Mouse (Mus musculus): ENCODE measurements around the gene Hfe2.
"Not testable (repeated sequence)": the region's sequence is repeated elsewhere in the genome, so short reads cannot be mapped to it uniquely, and the experiment has no call there.

Hfe2 gene

GRCm38 (mm10) chr3:96524914-96525313 is at the start of gene Hfe2:
TSS of gene Hfe2 (plus strand) at chr3:96525172.
- DNase-seq (ENCODE audit: low spot score), result no peak

GRCm38 (mm10) chr3:96477084-96477483 is 47.9 kb upstream of the Hfe2 start:
- DNase-seq (ENCODE audit: low spot score), result no peak

GRCm38 (mm10) chr3:96477558-96477957 is 47.4 kb upstream of the Hfe2 start:
- no peak for DNase-seq (ENCODE audit: low spot score)

- no peak for DNase-seq (ENCODE audit: low spot score)
These were observed 45.7 kb upstream of the Hfe2 start for GRCm38 (mm10) chr3:96479249-96479648.

- DNase-seq (ENCODE audit: low spot score), result no peak
These were observed 44.2 kb upstream of the Hfe2 start for GRCm38 (mm10) chr3:96480684-96481270.

- no peak for DNase-seq (ENCODE audit: low spot score)
These were observed 43.1 kb upstream of the Hfe2 start for GRCm38 (mm10) chr3:96481856-96482255.

GRCm38 (mm10) chr3:96482451-96482850 is 42.5 kb upstream of the Hfe2 start:
- DNase-seq (ENCODE audit: low spot score), result no peak

GRCm38 (mm10) chr3:96483044-96483443 is 41.9 kb upstream of the Hfe2 start:
- DNase-seq (ENCODE audit: low spot score), result not testable (repeated sequence)

GRCm38 (mm10) chr3:96483946-96484345 is 41.0 kb upstream of the Hfe2 start:
- no peak for DNase-seq (ENCODE audit: low spot score)

GRCm38 (mm10) chr3:96484921-96485320 is 40.1 kb upstream of the Hfe2 start:
- DNase-seq (ENCODE audit: low spot score), result no peak

- no peak for DNase-seq (ENCODE audit: low spot score)
These were observed 39.6 kb upstream of the Hfe2 start for GRCm38 (mm10) chr3:96485361-96485760.

- DNase-seq (ENCODE audit: low spot score), result not testable (repeated sequence)
These were observed 38.7 kb upstream of the Hfe2 start for GRCm38 (mm10) chr3:96486064-96486827.

- not testable (repeated sequence) for DNase-seq (ENCODE audit: low spot score)
These were observed 38.0 kb upstream of the Hfe2 start for GRCm38 (mm10) chr3:96486828-96487559.

- no peak for DNase-seq (ENCODE audit: low spot score)
These were observed 37.2 kb upstream of the Hfe2 start for GRCm38 (mm10) chr3:96487596-96488289.

GRCm38 (mm10) chr3:96488290-96488906 is 36.6 kb upstream of the Hfe2 start:
- DNase-seq (ENCODE audit: low spot score), result not testable (repeated sequence)

GRCm38 (mm10) chr3:96488907-96489629 is 35.9 kb upstream of the Hfe2 start:
- not testable (repeated sequence) for DNase-seq (ENCODE audit: low spot score)

GRCm38 (mm10) chr3:96489636-96490035 is 35.3 kb upstream of the Hfe2 start:
- not testable (repeated sequence) for DNase-seq (ENCODE audit: low spot score)

GRCm38 (mm10) chr3:96494456-96494855 is 30.5 kb upstream of the Hfe2 start:
- DNase-seq (ENCODE audit: low spot score), result not testable (repeated sequence)

GRCm38 (mm10) chr3:96494912-96495311 is 30.1 kb upstream of the Hfe2 start:
- no peak for DNase-seq (ENCODE audit: low spot score)

- no peak for DNase-seq (ENCODE audit: low spot score)
These were observed 29.3 kb upstream of the Hfe2 start for GRCm38 (mm10) chr3:96495490-96496210.

Measured in ovary, postnatal 14 days (tissue).